Mouse (Mus musculus) kidney, embryonic 15.5 days (tissue): Measurements from ENCODE around the gene Kcnma1. TPM values are rescaled to one million over a fixed set of nuclear protein-coding genes. Genes with fewer than 3 reads are reported as not detected.
A peak's percentile ranks its signal among the peaks of the same experiment; 100 is the strongest.

Source experiments
- ATAC-seq: fragments of 200-750 bp; cut with Nextera tagmentation; replicated peaks from 2 replicates; pipeline ENCODE4 v1.8.0; 2017; ENCODE audit warnings: moderate TSS enrichment; ENCODE audit not compliant: low FRiP score
- H3K27ac ChIP-seq: fragments of 300-500 bp; sonication (generic); 2 replicates; pipeline ENCODE4 v1.5.1; 2015; ENCODE audit warnings: mild to moderate bottlenecking, inconsistent platforms
- H3K27me3 ChIP-seq: fragments of 300-500 bp; sonication (generic); 2 replicates; pipeline ENCODE4 v1.6.1; 2015; ENCODE audit warnings: inconsistent platforms
- H3K36me3 ChIP-seq: fragments of 300-500 bp; sonication (generic); 2 replicates; pipeline ENCODE4 v1.6.1; 2015; ENCODE audit warnings: inconsistent platforms
- H3K4me1 ChIP-seq: fragments of 300-500 bp; sonication (generic); 2 replicates; pipeline ENCODE4 v1.6.1; 2015; ENCODE audit warnings: inconsistent platforms
- H3K4me2 ChIP-seq: fragments of 300-500 bp; sonication (generic); 2 replicates; pipeline ENCODE4 v1.6.1; 2015; ENCODE audit warnings: moderate library complexity, mild to moderate bottlenecking, inconsistent platforms
- H3K4me3 ChIP-seq: fragments of 300-500 bp; sonication (generic); replicated peaks from 2 replicates; pipeline ENCODE4 v1.5.1; 2015; ENCODE audit warnings: mild to moderate bottlenecking, inconsistent platforms
- H3K9ac ChIP-seq: fragments of 300-500 bp; sonication (generic); 2 replicates; pipeline ENCODE4 v1.6.1; 2015; ENCODE audit warnings: mild to moderate bottlenecking, inconsistent platforms
- H3K9me3 ChIP-seq: fragments of 300-500 bp; sonication (generic); replicated peaks from 2 replicates; pipeline ENCODE4 v1.6.1; 2016; ENCODE audit warnings: inconsistent platforms
- WGBS: fragments of 180-500 bp; shearing (Covaris S2); methylation state at CpG from one replicate; pipeline ENCODE4 v1.1.7; 2015; ENCODE audit warnings: mixed read lengths; 5-methylcytosine and 5-hydroxymethylcytosine counted together
- polyA plus RNA-seq: library from polyadenylated mRNA; unstranded; fragments of >200 nt; fragmentation: Nextera tagmentation; extraction: Ambion mirVana; gene quantifications from 2 replicates; pipeline ENCODE4 v1.2.1, GENCODE M21; 2015

Kcnma1 gene
- polyA plus RNA-seq, 1 experiment from 2014 or later, result 2.5 TPM

DNA sequence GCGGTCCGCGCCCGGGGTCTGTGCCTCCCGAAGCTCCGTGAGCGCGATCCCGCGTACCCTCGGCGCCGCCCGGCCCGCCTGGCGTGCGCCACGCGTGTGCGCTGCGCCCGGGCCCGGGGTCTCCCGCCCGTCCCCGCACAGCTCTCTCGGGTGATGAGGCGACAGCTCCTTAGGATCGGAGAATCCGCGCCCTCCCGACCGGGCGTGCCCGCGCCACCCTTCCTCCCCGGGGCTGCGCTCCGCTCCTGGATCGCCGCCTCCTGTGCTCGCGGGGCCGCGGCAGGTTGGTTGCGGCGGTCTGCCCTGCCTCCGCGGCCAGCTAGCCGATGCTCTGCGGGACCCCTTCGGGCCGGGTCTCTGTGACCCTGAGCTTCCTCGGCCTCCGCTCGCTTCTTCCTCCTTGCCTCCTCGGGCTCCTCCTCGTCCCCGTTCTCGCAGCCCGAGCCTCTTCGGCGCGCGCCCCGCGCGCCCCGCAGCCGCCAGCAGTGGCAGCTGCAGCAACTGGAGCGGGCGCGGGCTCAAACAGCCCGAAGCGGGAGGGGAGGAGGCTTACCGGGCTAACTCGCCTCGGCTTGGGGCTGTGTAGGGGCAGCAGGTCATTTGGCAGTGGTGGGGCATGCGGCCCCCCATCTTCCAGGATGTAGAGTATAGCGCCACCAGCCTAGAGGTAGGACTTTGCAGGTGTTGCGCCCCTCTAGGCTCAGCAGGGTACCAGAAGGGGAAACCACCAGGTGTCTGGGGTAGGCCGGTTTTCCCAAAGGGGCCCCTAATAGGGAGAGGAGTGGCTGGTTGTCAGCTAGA lies 9.6 kb downstream of the Kcnma1 start:
- Histone ChIP-seq H3K27ac (no peak overlapping the region), H3K9ac (peak overlapping the region; percentile 61), H3K27me3 (peaks cover 87% of the 10 kb centered on the region), H3K4me2 (peak overlapping the region; percentile 98), H3K9me3 (no peaks in the 10 kb centered on the region), H3K4me3 (peak overlapping the region; percentile 78), H3K4me1 (peaks cover 17% of the 10 kb centered on the region), H3K36me3 (no peaks in the 10 kb centered on the region)
- peak; percentile 63 for ATAC-seq
- under 1% methylated on average over 76 of the region's 82 CpGs for WGBS

DNA sequence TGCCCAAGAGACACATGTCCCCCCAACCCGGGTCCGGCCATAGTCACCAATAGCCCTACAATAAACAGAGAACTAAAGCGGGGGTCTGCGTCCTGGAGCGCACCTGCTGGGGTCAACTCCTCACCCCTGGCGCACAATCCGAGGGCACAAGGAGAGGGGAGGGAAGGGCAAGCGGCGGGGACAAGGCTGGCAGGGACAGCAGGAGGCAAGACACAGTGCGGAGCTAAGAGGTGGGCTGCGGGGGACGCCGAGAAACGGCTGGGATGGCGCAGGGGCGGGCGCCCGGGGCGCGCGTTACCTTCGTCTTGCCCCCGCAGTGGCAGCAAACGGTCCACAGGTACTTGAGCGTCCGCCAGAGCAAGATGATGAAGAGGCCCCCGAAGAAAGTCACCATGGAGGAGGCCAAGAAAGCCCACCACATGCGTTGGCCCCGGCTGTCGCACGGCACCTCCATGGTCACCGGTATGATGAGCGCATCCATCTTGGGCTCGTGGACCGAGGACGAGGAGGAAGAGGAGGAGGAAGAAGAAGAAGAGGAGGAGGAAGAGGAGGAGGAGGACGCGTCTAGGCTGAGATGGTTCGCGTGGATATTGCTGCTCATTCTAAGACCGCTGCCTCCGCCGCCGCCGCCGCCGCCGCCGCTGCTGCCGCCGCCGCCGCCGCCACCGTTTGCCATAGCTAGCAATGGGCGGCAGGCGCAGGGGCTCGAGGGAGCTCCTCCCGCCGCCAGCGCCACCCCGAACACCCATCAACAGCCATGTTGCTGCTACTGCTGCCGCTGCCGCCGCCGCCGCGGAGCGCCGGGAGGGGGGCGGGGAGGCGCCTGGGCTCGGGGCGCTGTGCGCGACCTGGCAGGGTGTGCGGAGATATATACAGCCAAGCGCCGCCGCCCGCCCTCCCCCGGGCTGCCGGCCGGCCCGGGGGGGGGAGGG lies 10.6 kb downstream of the Kcnma1 start:
- Histone ChIP-seq H3K4me3 (peak overlapping the region; percentile 78), H3K36me3 (no peaks in the 10 kb centered on the region), H3K27ac (no peak overlapping the region), H3K9ac (peak overlapping the region; percentile 61), H3K9me3 (no peaks in the 10 kb centered on the region), H3K27me3 (peaks cover 90% of the 10 kb centered on the region), H3K4me2 (peak overlapping the region; percentile 98), H3K4me1 (peaks cover 17% of the 10 kb centered on the region)
- ATAC-seq, result peak; percentile 26; the same call in 1 of the 2 replicates
- WGBS, result under 1% methylated on average over 66 of the region's 85 CpGs

DNA sequence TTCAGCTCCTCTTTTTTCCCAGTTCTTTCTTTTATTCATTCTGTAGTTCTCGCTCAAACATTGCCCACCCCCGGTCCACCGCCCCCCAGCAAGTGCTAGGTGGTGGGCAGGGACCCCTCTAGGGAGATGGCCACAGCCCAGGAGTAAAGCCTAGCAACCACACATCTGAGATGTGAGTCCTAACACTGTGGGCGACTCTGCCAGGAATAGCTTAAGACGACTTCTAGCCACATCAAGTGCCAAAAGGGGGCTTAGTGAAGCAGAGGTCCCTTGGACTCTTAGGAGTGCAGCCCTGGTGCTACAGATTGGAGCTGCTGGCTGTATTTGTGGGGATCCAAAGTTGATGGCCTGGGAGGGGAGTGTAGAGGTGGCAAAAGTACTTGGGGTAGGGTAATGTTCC lies 11.6 kb downstream of the Kcnma1 start:
- no peak overlapping the region for H3K4me3 ChIP-seq
- no peak overlapping the region for H3K27ac ChIP-seq
- no peak overlapping the region for H3K9ac ChIP-seq
- no peak overlapping the region for H3K4me2 ChIP-seq
- no peaks in the 10 kb centered on the region for H3K9me3 ChIP-seq
- H3K36me3 ChIP-seq, result no peaks in the 10 kb centered on the region
- H3K4me1 ChIP-seq, result peaks cover 17% of the 10 kb centered on the region
- peaks cover 86% of the 10 kb centered on the region for H3K27me3 ChIP-seq
- no peak for ATAC-seq
- 51% methylated on average over 5 of the region's 5 CpGs for WGBS

DNA sequence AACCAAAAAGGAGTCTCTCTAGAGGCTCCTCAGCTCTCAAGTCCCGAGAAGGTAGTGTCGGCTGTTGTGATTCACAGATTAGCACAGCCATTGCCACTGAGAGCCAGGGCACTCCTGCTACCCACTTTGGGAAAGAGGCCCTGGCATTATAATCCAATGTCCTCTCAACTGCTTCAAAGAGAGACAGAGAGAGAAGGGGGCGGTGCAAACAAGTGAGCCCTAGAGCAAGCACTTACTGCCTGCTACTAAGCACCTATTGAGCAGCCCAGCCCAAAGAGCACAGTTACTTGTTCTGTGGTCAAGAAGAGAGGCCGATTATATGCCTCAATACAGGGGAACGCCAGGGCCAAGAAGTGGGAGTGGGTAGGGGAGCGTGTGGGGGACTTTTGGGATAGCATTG lies 16.4 kb downstream of the Kcnma1 start:
- Histone ChIP-seq H3K4me1 (no peaks in the 10 kb centered on the region), H3K4me2 (no peak overlapping the region), H3K36me3 (no peaks in the 10 kb centered on the region), H3K27ac (no peak overlapping the region), H3K9me3 (no peaks in the 10 kb centered on the region), H3K9ac (no peak overlapping the region), H3K4me3 (no peak overlapping the region), H3K27me3 (peaks cover 42% of the 10 kb centered on the region)
- WGBS, result 76% methylated on average over 6 of the region's 6 CpGs
- ATAC-seq, result no peak

DNA sequence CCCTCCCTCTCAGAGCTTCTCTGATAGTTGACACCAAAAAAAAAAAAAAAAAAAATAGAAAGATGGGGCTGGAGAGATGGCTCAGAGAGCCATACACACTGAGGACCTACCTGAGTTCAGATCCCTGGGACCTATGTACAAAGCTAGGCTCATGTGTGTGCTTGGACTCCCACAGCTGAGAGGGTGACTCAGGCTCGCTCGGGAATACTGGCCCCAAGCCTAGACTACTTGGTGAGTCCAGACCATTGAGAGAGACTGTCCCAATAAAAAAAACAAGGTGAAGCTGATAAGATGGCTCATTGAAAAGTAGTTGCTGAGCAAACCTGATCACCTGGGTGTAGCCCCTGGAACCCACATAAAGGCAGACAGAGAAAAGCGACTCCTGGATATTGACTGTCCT lies 18.5 kb downstream of the Kcnma1 start:
- Histone ChIP-seq H3K36me3 (no peaks in the 10 kb centered on the region), H3K4me2 (no peak overlapping the region), H3K27me3 (peaks cover 22% of the 10 kb centered on the region), H3K4me3 (no peak overlapping the region), H3K9me3 (no peaks in the 10 kb centered on the region), H3K4me1 (no peaks in the 10 kb centered on the region), H3K27ac (no peak overlapping the region), H3K9ac (no peak overlapping the region)
- WGBS, result 84% methylated on average over 3 of the region's 3 CpGs
- ATAC-seq, result no peak

DNA sequence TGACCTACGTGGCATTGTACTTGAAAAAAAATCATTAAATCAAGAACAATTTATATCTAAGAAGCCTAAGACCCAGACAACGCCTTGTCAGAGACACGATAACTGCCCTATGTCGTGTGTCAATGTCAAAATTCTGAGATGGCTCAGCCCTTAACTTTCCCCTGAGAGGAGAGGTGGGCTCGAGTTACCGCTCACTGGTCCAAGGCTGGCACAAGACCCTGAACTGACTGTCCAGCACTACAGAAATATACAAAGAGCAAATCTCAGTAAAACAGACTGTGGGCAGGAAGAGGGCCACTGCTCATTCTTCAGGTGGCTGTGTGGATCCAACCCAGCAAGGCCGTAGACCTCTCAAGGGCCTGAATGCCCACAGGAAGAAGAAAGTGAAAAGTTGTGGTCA lies 23.4 kb downstream of the Kcnma1 start:
- H3K36me3 ChIP-seq, result no peaks in the 10 kb centered on the region
- H3K4me1 ChIP-seq, result peaks cover 4% of the 10 kb centered on the region
- H3K4me3 ChIP-seq, result no peak overlapping the region
- ATAC-seq, result no peak
- H3K9ac ChIP-seq, result no peak overlapping the region
- no peak overlapping the region for H3K27ac ChIP-seq
- 78% methylated on average over 7 of the region's 7 CpGs for WGBS
- H3K4me2 ChIP-seq, result no peak overlapping the region
- H3K9me3 ChIP-seq, result no peaks in the 10 kb centered on the region
- H3K27me3 ChIP-seq, result peaks cover 4% of the 10 kb centered on the region; the same call in 1 of the 2 replicates

DNA sequence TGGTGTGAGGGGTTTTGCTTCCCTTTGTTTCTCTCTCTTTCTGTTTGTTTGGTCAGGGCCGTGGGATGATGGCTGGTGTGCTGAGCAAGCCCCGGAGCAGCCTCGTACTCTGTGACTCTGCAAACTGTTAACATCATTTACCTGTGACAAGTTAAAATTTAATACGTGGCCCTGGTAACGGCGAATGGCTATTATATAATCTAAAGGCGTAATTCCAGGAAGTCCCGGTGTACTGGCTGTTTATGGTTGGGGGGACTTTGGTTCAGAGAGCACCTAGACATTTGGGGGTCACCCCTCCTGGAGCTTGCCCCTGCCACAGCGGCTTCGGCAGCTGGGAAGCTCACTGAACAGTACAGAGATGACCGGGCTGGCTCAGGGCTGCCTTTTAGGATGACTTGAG lies 24.6 kb downstream of the Kcnma1 start:
- H3K27ac ChIP-seq, result no peak overlapping the region
- ATAC-seq, result no peak
- no peak overlapping the region for H3K4me2 ChIP-seq
- H3K4me3 ChIP-seq, result no peak overlapping the region
- no peak overlapping the region for H3K9ac ChIP-seq
- no peaks in the 10 kb centered on the region for H3K9me3 ChIP-seq
- peaks cover 4% of the 10 kb centered on the region for H3K4me1 ChIP-seq
- no peaks in the 10 kb centered on the region for H3K36me3 ChIP-seq
- peaks cover 4% of the 10 kb centered on the region; the same call in 1 of the 2 replicates for H3K27me3 ChIP-seq
- WGBS, result 58% methylated on average over 11 of the region's 11 CpGs

DNA sequence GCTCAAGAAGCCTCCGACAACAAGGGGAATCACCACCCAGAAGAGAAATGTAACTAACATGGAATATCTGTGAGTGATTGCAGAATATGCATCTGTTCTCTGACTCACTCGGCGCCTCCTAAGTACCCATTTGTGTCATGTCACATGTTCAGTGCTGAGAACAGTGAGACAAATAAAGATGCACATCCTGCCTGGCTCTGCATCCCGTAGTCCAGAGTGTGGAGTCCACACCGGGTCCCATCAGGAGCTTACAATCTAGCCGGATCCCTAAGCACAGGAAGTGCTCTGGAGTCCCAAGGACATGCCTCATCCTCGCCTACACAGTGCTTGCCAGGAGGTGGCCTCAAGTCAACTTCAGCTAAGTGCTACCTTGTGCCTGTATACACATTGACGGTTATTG lies 32.1 kb downstream of the Kcnma1 start:
- no peaks in the 10 kb centered on the region for H3K36me3 ChIP-seq
- no peaks in the 10 kb centered on the region for H3K9me3 ChIP-seq
- no peaks in the 10 kb centered on the region for H3K4me1 ChIP-seq
- H3K4me3 ChIP-seq, result no peak overlapping the region
- no peak for ATAC-seq
- H3K9ac ChIP-seq, result no peak overlapping the region
- H3K27me3 ChIP-seq, result no peaks in the 10 kb centered on the region
- 85% methylated on average over 8 of the region's 8 CpGs for WGBS
- H3K4me2 ChIP-seq, result no peak overlapping the region
- H3K27ac ChIP-seq, result no peak overlapping the region

DNA sequence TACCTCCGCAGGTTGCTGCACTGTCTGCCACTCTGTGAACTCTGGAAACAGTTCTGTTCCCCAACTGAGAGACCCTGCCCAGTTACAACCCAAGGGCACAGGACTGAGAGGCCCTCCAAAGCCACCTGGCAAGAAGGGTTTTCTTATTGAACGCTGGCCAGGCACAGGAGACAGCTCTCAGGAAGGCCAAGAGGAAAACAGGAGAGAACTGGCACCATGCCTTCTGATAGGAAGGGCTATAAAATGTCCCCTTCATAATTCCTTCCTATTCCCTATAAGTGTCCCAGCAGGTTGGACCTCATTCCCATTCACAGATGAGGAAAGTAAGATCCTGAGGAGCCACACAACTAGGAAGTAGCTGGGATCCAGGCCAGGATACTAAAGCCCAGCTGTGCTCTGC lies 39.6 kb downstream of the Kcnma1 start:
- H3K4me2 ChIP-seq, result no peak overlapping the region
- H3K4me3 ChIP-seq, result no peak overlapping the region
- ATAC-seq, result no peak
- no peaks in the 10 kb centered on the region for H3K36me3 ChIP-seq
- 69% methylated on average over 2 of the region's 2 CpGs for WGBS
- H3K9me3 ChIP-seq, result no peaks in the 10 kb centered on the region
- no peak overlapping the region for H3K9ac ChIP-seq
- no peaks in the 10 kb centered on the region for H3K27me3 ChIP-seq
- H3K27ac ChIP-seq, result no peak overlapping the region
- no peaks in the 10 kb centered on the region for H3K4me1 ChIP-seq

DNA sequence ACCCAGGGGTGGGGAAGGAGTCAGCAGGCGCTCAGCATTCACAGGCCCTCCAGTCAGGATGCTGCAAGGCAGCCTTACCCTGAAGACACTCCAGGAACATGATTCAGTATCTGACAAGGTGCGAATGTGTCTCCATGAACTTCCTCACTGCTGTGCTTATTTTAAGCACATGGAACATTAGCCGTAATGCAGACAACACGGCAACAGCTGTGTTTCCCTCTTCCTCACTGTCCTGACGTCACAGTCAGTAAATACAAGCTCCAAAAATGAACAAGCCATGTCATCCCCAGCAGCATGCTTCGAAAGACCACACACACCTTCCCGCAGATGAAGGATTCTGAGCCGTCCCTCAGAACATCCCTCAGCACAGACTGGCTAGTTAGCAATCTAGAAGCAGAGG lies 47.8 kb downstream of the Kcnma1 start:
- WGBS, result 83% methylated on average over 8 of the region's 8 CpGs
- Histone ChIP-seq H3K4me1 (no peaks in the 10 kb centered on the region), H3K36me3 (no peaks in the 10 kb centered on the region), H3K4me3 (no peak overlapping the region), H3K27me3 (no peaks in the 10 kb centered on the region), H3K4me2 (no peak overlapping the region), H3K9me3 (no peaks in the 10 kb centered on the region), H3K27ac (no peak overlapping the region), H3K9ac (no peak overlapping the region)
- ATAC-seq, result no peak

DNA sequence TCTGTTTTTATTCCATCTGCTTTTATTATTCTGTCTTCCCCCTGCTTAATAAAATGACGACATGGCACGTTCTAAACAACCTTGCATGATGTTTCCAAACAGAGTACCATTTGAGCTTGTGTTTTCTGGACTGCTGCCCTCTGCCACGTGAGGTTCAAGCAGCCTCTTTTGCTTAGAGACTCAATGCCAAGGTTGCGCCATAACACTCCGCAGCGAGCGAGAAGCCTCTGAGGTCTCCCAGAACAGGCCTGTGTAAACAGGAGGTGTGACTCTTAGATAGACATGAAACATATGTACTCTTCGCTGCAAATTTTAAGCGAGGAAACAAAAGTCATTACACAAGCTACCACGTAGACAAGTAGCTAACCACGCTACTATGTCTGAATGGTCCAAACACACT lies 55.2 kb downstream of the Kcnma1 start:
- no peaks in the 10 kb centered on the region for H3K9me3 ChIP-seq
- no peak for ATAC-seq
- H3K27me3 ChIP-seq, result no peaks in the 10 kb centered on the region
- no peak overlapping the region for H3K4me3 ChIP-seq
- no peak overlapping the region for H3K4me2 ChIP-seq
- 0 out of 2 replicates have a peak, but pooled peaks cover 6% of the 10 kb centered on the region for H3K4me1 ChIP-seq
- H3K27ac ChIP-seq, result no peak overlapping the region
- H3K9ac ChIP-seq, result no peak overlapping the region
- no peaks in the 10 kb centered on the region for H3K36me3 ChIP-seq
- 60% methylated on average over 11 of the region's 11 CpGs for WGBS

DNA sequence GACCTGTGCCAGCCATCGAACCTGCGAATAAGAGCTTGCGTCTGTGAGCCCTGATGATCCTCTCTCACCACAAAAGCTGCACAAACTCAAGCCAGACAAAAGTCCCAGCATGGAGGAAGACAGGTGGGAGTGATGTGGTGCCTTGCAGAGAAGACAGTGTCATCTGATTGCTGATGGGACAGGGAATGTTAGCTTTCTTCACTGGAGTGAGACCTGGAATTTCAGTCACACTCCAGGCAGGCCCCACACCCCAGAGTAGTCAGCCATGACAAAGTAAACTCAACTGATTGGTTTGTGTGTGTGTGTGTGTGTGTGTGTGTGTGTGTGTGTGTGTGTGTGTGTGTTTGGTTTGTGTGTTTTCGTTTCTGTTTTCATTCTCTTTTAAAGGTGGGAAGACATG lies 57.0 kb downstream of the Kcnma1 start:
- Histone ChIP-seq H3K4me1 (0 out of 2 replicates have a peak, but pooled peaks cover 6% of the 10 kb centered on the region), H3K4me2 (no peak overlapping the region), H3K9ac (no peak overlapping the region), H3K36me3 (no peaks in the 10 kb centered on the region), H3K27me3 (no peaks in the 10 kb centered on the region), H3K4me3 (no peak overlapping the region), H3K9me3 (no peaks in the 10 kb centered on the region), H3K27ac (no peak overlapping the region)
- ATAC-seq, result peak; percentile 80
- 62% methylated on average over 4 of the region's 4 CpGs for WGBS
